In the genomic region with DNA sequence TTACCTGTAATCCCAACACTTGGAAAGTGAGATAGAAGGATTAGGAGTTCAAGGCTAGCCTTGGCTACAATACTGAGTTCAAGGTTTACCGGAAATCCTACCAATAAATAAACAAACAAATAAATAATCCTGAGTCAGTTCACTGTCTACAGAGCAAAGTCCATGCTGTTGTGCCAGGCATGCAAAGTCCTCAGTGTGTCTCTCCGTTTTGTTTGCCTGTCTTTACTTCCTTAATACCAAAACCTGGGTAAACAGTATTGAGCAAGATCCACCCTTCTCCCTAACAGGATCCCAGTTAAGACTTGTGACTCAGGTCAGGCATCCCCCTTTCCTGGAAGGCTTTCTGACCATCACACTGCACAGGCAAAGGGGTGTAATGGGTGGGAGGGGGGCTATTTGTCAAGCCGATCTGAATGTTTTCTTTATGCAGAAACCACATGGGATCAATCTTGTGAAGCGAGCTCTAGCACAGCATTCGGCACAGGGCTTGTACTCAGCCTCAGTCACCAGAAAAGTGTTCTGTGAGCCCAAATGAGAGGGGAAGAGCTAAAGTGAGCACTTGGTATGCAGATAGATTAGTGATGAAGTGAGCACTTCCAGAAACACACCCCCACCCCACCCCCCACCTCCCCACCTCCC, we compare ENCODE assay signal across 18 mouse cellular contexts. TPM values are rescaled to one million over a fixed set of nuclear protein-coding genes. Genes with fewer than 3 reads are reported as not detected.
DNase-seq lines count a peak whose midpoint lies in the region; ATAC-seq and TF ChIP-seq lines count a peak whose summit lies in the region.
"Had no signal": no experiment of that assay in that cellular context is flagged by ENCODE, and none has a peak within 500 bp of the region (broad histone marks: within the 10 kb centered on the region; RNA-seq: fewer than 3 reads in every experiment).

No protein-coding gene starts in this region.

- DNase-seq in heart, adult 11 months, result peak; percentile 52
- no peak for DNase-seq in heart, adult 2 months
- DNase-seq in lung, adult 2 months, result no peak
- DNase-seq in MEL (ENCODE audit: low read depth, low spot score), result no peak
- DNase-seq in ovary, adult 18-20 months (ENCODE audit: low spot score), result no peak
- no peak for DNase-seq in right cerebral cortex, postnatal 10 days (ENCODE audit: low spot score in 2 of 2)
- DNase-seq: adrenal gland, postnatal 14 days; cerebellum, adult 2 months; heart, adult 18-20 months; kidney, postnatal 14 days; liver; right cerebral cortex, postnatal 14 days; thymus, adult 18-20 months had no signal

- no peak for TF ChIP-seq CTCF in heart, adult 2 months (IDR thresholded peaks at IDR 0.05)
- no peak for TF ChIP-seq CTCF in lung, adult 2 months (IDR thresholded peaks at IDR 0.05; ENCODE audit: insufficient read depth, low read length)
- TF ChIP-seq CTCF in MEL (IDR thresholded peaks at IDR 0.05 in 2 of 3, conservative IDR thresholded peaks at IDR 0.05 in 1 of 3; ENCODE audit: control insufficient read depth in 1 of 3, insufficient read depth in 1 of 3, low read depth in 2 of 3, low read length in 3 of 3, poor library complexity in 1 of 3, severe bottlenecking in 1 of 3), result no peak

- H3K27ac ChIP-seq in heart, adult 2 months, result no peak overlapping the region
- H3K27ac ChIP-seq in lung, embryonic 16.5 days (ENCODE audit: low read length), result no peak overlapping the region
- peak overlapping the region; percentile 90 for H3K27ac ChIP-seq in MEL (ENCODE audit: control insufficient read depth, low read depth, low read length)
- H3K27ac ChIP-seq: hindbrain, embryonic 12.5 days had no signal

- no peak overlapping the region for H3K4me2 ChIP-seq in lung, embryonic 16.5 days (ENCODE audit: low read depth, low read length)

- no peak for TF ChIP-seq POLR2A in heart, adult 2 months (IDR thresholded peaks at IDR 0.05; ENCODE audit: insufficient read depth, low read depth, low read length)
- TF ChIP-seq POLR2A in lung, adult 2 months (IDR thresholded peaks at IDR 0.05; ENCODE audit: borderline replicate concordance, extremely low read depth, low read depth, low read length), result no peak
- no peak for TF ChIP-seq POLR2A in MEL (IDR thresholded peaks at IDR 0.05; ENCODE audit: control insufficient read depth in 1 of 2, insufficient read depth in 1 of 2, low read depth in 1 of 2, low read length in 2 of 2, poor library complexity in 1 of 2)

- no peaks in the 10 kb centered on the region for H3K36me3 ChIP-seq in heart, adult 2 months (ENCODE audit: control insufficient read depth, insufficient read depth, low read length)
- H3K36me3 ChIP-seq in lung, embryonic 16.5 days (ENCODE audit: control insufficient read depth, insufficient read depth, low read length), result no peaks in the 10 kb centered on the region
- peaks cover 0 to 48% of the 10 kb centered on the region in 2 experiments; a peak in 2 of 4 replicates for H3K36me3 ChIP-seq in MEL (ENCODE audit: control insufficient read depth in 1 of 2, insufficient read depth in 2 of 2, low read length in 2 of 2)
- H3K36me3 ChIP-seq: hindbrain, embryonic 12.5 days had no signal

- no peak overlapping the region for H3K4me3 ChIP-seq in heart, adult 2 months
- H3K4me3 ChIP-seq in lung, embryonic 16.5 days (ENCODE audit: low read length), result no peak overlapping the region
- H3K4me3 ChIP-seq in lung, adult 2 months (replicated peaks; ENCODE audit: extremely low read depth, low read depth, low read length), result no peak overlapping the region
- H3K4me3 ChIP-seq in MEL (ENCODE audit: control insufficient read depth in 1 of 2, insufficient read depth in 1 of 2, low read depth in 2 of 2, low read length in 2 of 2), result peak overlapping the region; percentile 8 to 12; a peak in 2 of 4 replicates
- H3K4me3 ChIP-seq: erythroblast, embryonic 14.5 days; hindbrain, embryonic 12.5 days had no signal

- no peaks in the 10 kb centered on the region for H3K4me1 ChIP-seq in heart, adult 2 months (ENCODE audit: control insufficient read depth, insufficient read depth, low read length)
- peaks cover 3% of the 10 kb centered on the region; the same call in 1 of the 2 replicates for H3K4me1 ChIP-seq in lung, embryonic 16.5 days (replicated peaks; ENCODE audit: control insufficient read depth, insufficient read depth, low read length)
- H3K4me1 ChIP-seq in lung, adult 2 months (ENCODE audit: control insufficient read depth, insufficient read depth, low read length), result no peaks in the 10 kb centered on the region; the same call in 1 of the 2 replicates
- peaks cover 39 to 46% of the 10 kb centered on the region in 2 experiments for H3K4me1 ChIP-seq in MEL (ENCODE audit: control insufficient read depth in 1 of 2, insufficient read depth in 2 of 2, low read length in 2 of 2)

- TF ChIP-seq RAD21 in MEL (IDR thresholded peaks at IDR 0.05; ENCODE audit: low read depth, low read length), result no peak

- H3K9me3 ChIP-seq in lung, embryonic 16.5 days (ENCODE audit: control insufficient read depth, low read length), result no peaks in the 10 kb centered on the region
- H3K9me3 ChIP-seq in MEL (replicated peaks; ENCODE audit: insufficient read depth, low read length), result no peaks in the 10 kb centered on the region
- H3K9me3 ChIP-seq: hindbrain, embryonic 12.5 days had no signal

- WGBS in heart, adult 2 months, result 59% methylated on average over 5 of the region's 5 CpGs
- 36% methylated on average over 5 of the region's 5 CpGs for WGBS in lung, embryonic 16.5 days
- 42% methylated on average over 5 of the region's 5 CpGs for WGBS in lung, adult 2 months

- H3K79me2 ChIP-seq in heart, adult 2 months (replicated peaks; ENCODE audit: control insufficient read depth, insufficient read depth, low read length), result no peaks in the 10 kb centered on the region
- H3K79me2 ChIP-seq in MEL (ENCODE audit: control insufficient read depth, insufficient read depth, low read length, poor library complexity), result peaks cover 2% of the 10 kb centered on the region; the same call in 1 of the 2 replicates

- no peak overlapping the region for H3K9ac ChIP-seq in heart, adult 2 months (ENCODE audit: low read depth, low read length)
- H3K9ac ChIP-seq in lung, embryonic 16.5 days (ENCODE audit: low read length), result no peak overlapping the region
- peak overlapping the region; percentile 57 for H3K9ac ChIP-seq in MEL (ENCODE audit: control insufficient read depth, low read depth, low read length, poor library complexity, severe bottlenecking)
- H3K9ac ChIP-seq: hindbrain, embryonic 12.5 days had no signal

- 0 out of 2 replicates have a peak, but pooled peaks have one; percentile 45 for ATAC-seq in lung, embryonic 16.5 days (ENCODE audit: low read depth)
- 0 out of 2 replicates have a peak, but pooled peaks have one; percentile 19 for ATAC-seq in megakaryocyte progenitor cell, adult 5-6 weeks (replicated peaks; ENCODE audit: poor library complexity)
- ATAC-seq: lung, postnatal 0 days had no signal

- intact Hi-C loops in heart, adult 2 months (cut with DNase I), result no loop called here

- TF ChIP-seq EP300 in heart, adult 2 months (IDR thresholded peaks at IDR 0.05; ENCODE audit: insufficient read depth, low read depth, low read length), result no peak
- no peak for TF ChIP-seq EP300 in MEL (IDR thresholded peaks at IDR 0.05; ENCODE audit: low read depth in 1 of 2, low read length in 2 of 2)

- H3K27me3 ChIP-seq in heart, adult 2 months (ENCODE audit: control insufficient read depth, insufficient read depth, low read length), result no peaks in the 10 kb centered on the region
- H3K27me3 ChIP-seq in lung, embryonic 16.5 days (ENCODE audit: control insufficient read depth, insufficient read depth, low read depth, low read length), result no peaks in the 10 kb centered on the region
- no peaks in the 10 kb centered on the region for H3K27me3 ChIP-seq in MEL (ENCODE audit: control insufficient read depth in 1 of 2, insufficient read depth in 2 of 2, low read length in 2 of 2)
- H3K27me3 ChIP-seq: hindbrain, embryonic 12.5 days had no signal

TF ChIP-seq in MEL, 35 proteins besides CTCF, POLR2A, EP300 and RAD21:
- TF ChIP-seq SIN3A (IDR thresholded peaks at IDR 0.05; ENCODE audit: low read length) (no peak), MYC (IDR thresholded peaks at IDR 0.05; ENCODE audit: low read depth, low read length) (no peak), BHLHE40 (IDR thresholded peaks at IDR 0.05; ENCODE audit: borderline replicate concordance, low read depth, low read length) (no peak), TBP (IDR thresholded peaks at IDR 0.05; ENCODE audit: low read depth, low read length) (no peak), ZMIZ1 (IDR thresholded peaks at IDR 0.05; ENCODE audit: low read depth, low read length) (no peak), MAZ (IDR thresholded peaks at IDR 0.05; ENCODE audit: low read depth, low read length) (no peak)
TF ChIP-seq in MEL: peak in this region for 0.

RNA-seq across cellular contexts. Expression of a gene that starts 7.8 kb away (rescaled TPM):
- total RNA-seq in heart, adult 2 months (2021), result 10 to 100 TPM; 14.6 to 16.1 TPM
- 21.5 and 30.3 TPM in 2 replicates for polyA plus RNA-seq in heart, adult 2 months (2012; rRNA removed)
- 14.5 and 17.7 TPM in 2 replicates for polyA plus RNA-seq in lung, embryonic 16.5 days (2015; fragmentation: Nextera tagmentation; extraction: Ambion mirVana)
- polyA plus RNA-seq in lung, adult 2 months (2012; rRNA removed), result 31.0 and 32.7 TPM in 2 replicates
- total RNA-seq in MEL (2012; rRNA removed), result 18.1 and 29.3 TPM in 2 replicates
- 10 to 100 TPM in 1 of 2 experiments, not detected in 1; 37.4 TPM for polyA plus RNA-seq in MEL (2012; ENCODE audit: insufficient read depth in 1 of 2, insufficient read length in 2 of 2, low read depth in 1 of 2, low replicate concordance in 2 of 2, missing spikeins in 1 of 2)
- 50.6 and 58.0 TPM in 2 replicates for total RNA-seq in megakaryocyte progenitor cell, adult 5-6 weeks (2015)
- total RNA-seq in megakaryocyte progenitor cell, adult 5-6 weeks (2017), result 40.4 and 64.3 TPM in 2 replicates

Comparison
In these comparisons a context has a peak if more than half of its experiments do, and no peak if none do; other contexts are left out.
1. H3K4me3 ChIP-seq: peak in MEL (2 of 2); none in heart, adult 2 months (single experiment), lung, embryonic 16.5 days (single experiment) and lung, adult 2 months (single experiment).